Mouse (Mus musculus) bone marrow, adult 2 months (tissue): ENCODE data around the gene Reep3.

ENCODE experiments used
- CTCF ChIP-seq: fragments of 200-500 bp; IDR thresholded peaks from 2 replicates; pipeline ENCODE4 v1.5.1; 2011; ENCODE audit warnings: low read length, control low read depth; ENCODE audit not compliant: control insufficient read depth, insufficient read depth
- POLR2A ChIP-seq: fragments of 200-500 bp; IDR thresholded peaks from 2 replicates; pipeline ENCODE4 v1.6.1; 2011; ENCODE audit warnings: low read depth, mild to moderate bottlenecking, control low read depth, low read length, borderline replicate concordance; ENCODE audit not compliant: control insufficient read depth

GRCm38 (mm10) chr10:67098408-67099050 lies 1.8 kb upstream of the Reep3 start:
- TF ChIP-seq CTCF (no peak), POLR2A (no peak)
